Comparison of ENCODE assay signal across 21 mouse cellular contexts in genomic region chr9:54568732-54569131, GRCm38 (mm10). TPM values are rescaled to one million over a fixed set of nuclear protein-coding genes. Genes with fewer than 3 reads are reported as not detected.
DNase-seq lines count a peak whose midpoint lies in the region; ATAC-seq and TF ChIP-seq lines count a peak whose summit lies in the region.
"Had no signal": no experiment of that assay in that cellular context is flagged by ENCODE, and none has a peak within 500 bp of the region (broad histone marks: within the 10 kb centered on the region; RNA-seq: fewer than 3 reads in every experiment).

No protein-coding gene starts in this region.

- no peak for DNase-seq in forebrain, embryonic 11.5 days (ENCODE audit: low spot score)
- no peak for DNase-seq in kidney, postnatal 10 days
- DNase-seq in CH12.LX (ENCODE audit: extremely low read depth) = no peak
- peak; percentile 31 for DNase-seq in brain, adult 2 months (ENCODE audit: low read depth, low spot score)
- no peak for DNase-seq in cerebellum, adult 11-12 months
- DNase-seq: cerebellum, adult 2 months; gastrocnemius, postnatal 36 days; kidney, postnatal 14 days; right cerebral cortex, adult 18-20 months had no signal

- TF ChIP-seq CTCF in CH12.LX (conservative IDR thresholded peaks at IDR 0.05 in 1 of 2, IDR thresholded peaks at IDR 0.05 in 1 of 2; ENCODE audit: low read depth in 2 of 2, low read length in 2 of 2) = no peak

- H3K27ac ChIP-seq in forebrain, embryonic 16.5 days (ENCODE audit: low read length) = no peak overlapping the region
- H3K27ac ChIP-seq in forebrain, embryonic 11.5 days (ENCODE audit: low read depth, low read length) = no peak overlapping the region
- H3K27ac ChIP-seq in kidney, embryonic 16.5 days (ENCODE audit: low read length) = no peak overlapping the region
- no peak overlapping the region for H3K27ac ChIP-seq in CH12.LX (ENCODE audit: insufficient read depth, low read depth)
- H3K27ac ChIP-seq: embryonic facial prominence, embryonic 15.5 days; limb, embryonic 10.5 days; liver, embryonic 15.5 days; macrophage; neural tube, embryonic 15.5 days had no signal

- peak; percentile 62 for ATAC-seq in forebrain, embryonic 16.5 days
- no peak for ATAC-seq in forebrain, embryonic 11.5 days (replicated peaks; ENCODE audit: low FRiP score)
- ATAC-seq in kidney, embryonic 16.5 days (ENCODE audit: low FRiP score, low TSS enrichment) = 0 out of 2 replicates have a peak, but pooled peaks have one; percentile 46
- no peak for ATAC-seq in activated CD4-positive, CD25-positive, alpha-beta regulatory T cell, adult 4 months

- in situ Hi-C loops in CH12.LX (cut with MboI; ENCODE audit: low pct_ligation_motif_present, low pct_unique_long_range_greater_than_20kb, low sequenced_read_pairs) = no loop called here

- no peaks in the 10 kb centered on the region for H3K4me1 ChIP-seq in forebrain, embryonic 16.5 days (replicated peaks; ENCODE audit: control insufficient read depth, insufficient read depth, low read length)
- H3K4me1 ChIP-seq in forebrain, embryonic 11.5 days (replicated peaks; ENCODE audit: control insufficient read depth, insufficient read depth, low read length) = no peaks in the 10 kb centered on the region
- no peaks in the 10 kb centered on the region for H3K4me1 ChIP-seq in kidney, embryonic 16.5 days (ENCODE audit: insufficient read depth, low read length)
- peaks cover 16 to 37% of the 10 kb centered on the region in 2 experiments; a peak in 3 of 4 replicates for H3K4me1 ChIP-seq in CH12.LX (ENCODE audit: control insufficient read depth in 1 of 2, insufficient read depth in 2 of 2)
- H3K4me1 ChIP-seq: neural tube, embryonic 15.5 days had no signal

- dilution Hi-C loops in CH12.LX (cut with MboI; ENCODE audit: extremely low pct_ligation_motif_present, extremely low pct_unique_long_range_greater_than_20kb, low sequenced_read_pairs) = no loop called here

- no peak for TF ChIP-seq RAD21 in CH12.LX (IDR thresholded peaks at IDR 0.05; ENCODE audit: low read depth, low read length)

- H3K27me3 ChIP-seq in forebrain, embryonic 16.5 days (replicated peaks; ENCODE audit: control insufficient read depth, insufficient read depth, low read length) = no peaks in the 10 kb centered on the region
- H3K27me3 ChIP-seq in forebrain, embryonic 11.5 days (ENCODE audit: control insufficient read depth, insufficient read depth, low read length) = no peaks in the 10 kb centered on the region
- no peaks in the 10 kb centered on the region for H3K27me3 ChIP-seq in kidney, embryonic 16.5 days (ENCODE audit: insufficient read depth, low read length)
- no peaks in the 10 kb centered on the region for H3K27me3 ChIP-seq in CH12.LX (replicated peaks)
- H3K27me3 ChIP-seq: embryonic facial prominence, embryonic 15.5 days; liver, embryonic 15.5 days; neural tube, embryonic 15.5 days had no signal

- TF ChIP-seq POLR2A in CH12.LX (IDR thresholded peaks at IDR 0.05; ENCODE audit: low read depth, low read length) = no peak

- no peak overlapping the region for H3K9ac ChIP-seq in forebrain, embryonic 16.5 days (replicated peaks; ENCODE audit: low read depth, low read length)
- H3K9ac ChIP-seq in forebrain, embryonic 11.5 days (ENCODE audit: low read length) = no peak overlapping the region
- H3K9ac ChIP-seq in kidney, embryonic 16.5 days (replicated peaks; ENCODE audit: low read length) = no peak overlapping the region
- H3K9ac ChIP-seq in CH12.LX (ENCODE audit: insufficient read depth, low read depth) = no peak overlapping the region
- H3K9ac ChIP-seq: embryonic facial prominence, embryonic 15.5 days; liver, embryonic 15.5 days; neural tube, embryonic 15.5 days had no signal

- no peaks in the 10 kb centered on the region for H3K79me2 ChIP-seq in CH12.LX (replicated peaks; ENCODE audit: control insufficient read depth, extremely low read depth, insufficient read depth, poor library complexity, severe bottlenecking)

- no peak overlapping the region for H3K4me3 ChIP-seq in forebrain, embryonic 16.5 days (replicated peaks; ENCODE audit: low read length)
- no peak overlapping the region for H3K4me3 ChIP-seq in forebrain, embryonic 11.5 days (ENCODE audit: low read depth, low read length)
- no peak overlapping the region for H3K4me3 ChIP-seq in kidney, embryonic 16.5 days (ENCODE audit: low read length)
- H3K4me3 ChIP-seq in CH12.LX (replicated peaks in 1 of 3; ENCODE audit: low read depth in 2 of 3, low read length in 2 of 3, poor library complexity in 1 of 3) = no peak overlapping the region
- H3K4me3 ChIP-seq: embryonic facial prominence, embryonic 15.5 days; limb, embryonic 10.5 days; liver, embryonic 15.5 days; neural tube, embryonic 15.5 days had no signal

- no peaks in the 10 kb centered on the region for H3K9me3 ChIP-seq in forebrain, embryonic 16.5 days (ENCODE audit: control insufficient read depth, low read length)
- H3K9me3 ChIP-seq in forebrain, embryonic 11.5 days (ENCODE audit: control insufficient read depth, low read length) = no peaks in the 10 kb centered on the region
- H3K9me3 ChIP-seq in kidney, embryonic 16.5 days (ENCODE audit: low read length) = no peaks in the 10 kb centered on the region
- no peaks in the 10 kb centered on the region for H3K9me3 ChIP-seq in CH12.LX (replicated peaks; ENCODE audit: low read length)
- H3K9me3 ChIP-seq: embryonic facial prominence, embryonic 15.5 days; limb, embryonic 10.5 days; liver, embryonic 15.5 days; neural tube, embryonic 15.5 days had no signal

- WGBS in forebrain, embryonic 16.5 days = 35% methylated on average over 2 of the region's 2 CpGs
- 37% methylated on average over 2 of the region's 2 CpGs for WGBS in forebrain, embryonic 11.5 days
- 52% methylated on average over 2 of the region's 2 CpGs for WGBS in kidney, embryonic 16.5 days

- TF ChIP-seq EP300 in CH12.LX (IDR thresholded peaks at IDR 0.05; ENCODE audit: low read length) = no peak

- no peaks in the 10 kb centered on the region for H3K36me3 ChIP-seq in forebrain, embryonic 16.5 days (ENCODE audit: control insufficient read depth, insufficient read depth)
- no peaks in the 10 kb centered on the region for H3K36me3 ChIP-seq in forebrain, embryonic 11.5 days (ENCODE audit: control insufficient read depth, insufficient read depth, low read length)
- H3K36me3 ChIP-seq in kidney, embryonic 16.5 days (ENCODE audit: insufficient read depth, low read length) = no peaks in the 10 kb centered on the region
- no peaks in the 10 kb centered on the region for H3K36me3 ChIP-seq in CH12.LX (replicated peaks in 1 of 2; ENCODE audit: control insufficient read depth in 1 of 2, insufficient read depth in 1 of 2, low read length in 1 of 2)
- H3K36me3 ChIP-seq: embryonic facial prominence, embryonic 15.5 days; limb, embryonic 10.5 days; liver, embryonic 15.5 days; neural tube, embryonic 15.5 days had no signal

- no peak overlapping the region for H3K4me2 ChIP-seq in forebrain, embryonic 16.5 days (ENCODE audit: low read length)
- no peak overlapping the region for H3K4me2 ChIP-seq in forebrain, embryonic 11.5 days (ENCODE audit: low read depth, low read length, severe bottlenecking)
- no peak overlapping the region for H3K4me2 ChIP-seq in kidney, embryonic 16.5 days (replicated peaks; ENCODE audit: low read depth, low read length)
- no peak overlapping the region for H3K4me2 ChIP-seq in CH12.LX (ENCODE audit: insufficient read depth, low read depth, poor library complexity, severe bottlenecking)
- H3K4me2 ChIP-seq: embryonic facial prominence, embryonic 15.5 days; heart, embryonic 11.5 days; liver, embryonic 15.5 days; neural tube, embryonic 15.5 days had no signal

TF ChIP-seq in CH12.LX, 34 proteins besides CTCF, POLR2A, EP300 and RAD21:
- TF ChIP-seq HCFC1 (IDR thresholded peaks at IDR 0.05; ENCODE audit: low read depth, low read length) (peak; percentile 63), NRF1 (IDR thresholded peaks at IDR 0.05; ENCODE audit: low read depth, low read length) (no peak)
TF ChIP-seq in CH12.LX: peak in this region for 1.

RNA-seq across cellular contexts. Expression of gene Cib2, which starts 8.7 kb away (rescaled TPM):
- 36.8 and 40.5 TPM in 2 replicates for polyA plus RNA-seq in forebrain, embryonic 16.5 days (2015; fragmentation: Nextera tagmentation; extraction: Ambion mirVana)
- 15.8 and 15.9 TPM in 2 replicates for polyA plus RNA-seq in forebrain, embryonic 11.5 days (2014; fragmentation: Nextera tagmentation; extraction: Ambion mirVana)
- 15.8 and 15.9 TPM in 2 replicates for polyA plus RNA-seq in kidney, embryonic 16.5 days (2015; fragmentation: Nextera tagmentation; extraction: Ambion mirVana)
- total RNA-seq in CH12.LX (2012; rRNA removed) (2.0 and 2.1 TPM in 2 replicates), CH12.LX (2014; rRNA removed) (3.3 and 3.4 TPM in 2 replicates)
- 2.3 and 3.5 TPM in 2 replicates for polyA plus RNA-seq in CH12.LX (2012; ENCODE audit: insufficient read length, low read depth)
- polyA plus RNA-seq in activated CD4-positive, CD25-positive, alpha-beta regulatory T cell, adult 4 months (2017; shearing (Covaris generic)) = 1 to 10 TPM; 1.1 to 2.1 TPM
- total RNA-seq: hematopoietic stem cell, adult 5-6 weeks had no signal

RNA-seq across cellular contexts. Expression of gene Idh3a, which starts 17.4 kb away (rescaled TPM):
- 151 and 163 TPM in 2 replicates for polyA plus RNA-seq in forebrain, embryonic 16.5 days (2015; fragmentation: Nextera tagmentation; extraction: Ambion mirVana)
- 119 and 123 TPM in 2 replicates for polyA plus RNA-seq in forebrain, embryonic 11.5 days (2014; fragmentation: Nextera tagmentation; extraction: Ambion mirVana)
- polyA plus RNA-seq in kidney, embryonic 16.5 days (2015; fragmentation: Nextera tagmentation; extraction: Ambion mirVana) = 167 and 174 TPM in 2 replicates
- total RNA-seq in CH12.LX (2012; rRNA removed) (102 and 135 TPM in 2 replicates), CH12.LX (2014; rRNA removed) (192 and 198 TPM in 2 replicates)
- 178 and 186 TPM in 2 replicates for polyA plus RNA-seq in CH12.LX (2012; ENCODE audit: insufficient read length, low read depth)
- polyA plus RNA-seq in activated CD4-positive, CD25-positive, alpha-beta regulatory T cell, adult 4 months (2017; shearing (Covaris generic)) = 100 to 1,000 TPM; 155 to 163 TPM

RNA-seq across cellular contexts. Expression of gene Sh2d7, which starts 29.9 kb away (rescaled TPM):
- polyA plus RNA-seq in forebrain, embryonic 16.5 days (2015; fragmentation: Nextera tagmentation; extraction: Ambion mirVana) = 0.16 TPM in 1 of 2 replicates, not detected in the other
- not detected in 2 replicates for polyA plus RNA-seq in forebrain, embryonic 11.5 days (2014; fragmentation: Nextera tagmentation; extraction: Ambion mirVana)
- not detected in 2 replicates for polyA plus RNA-seq in kidney, embryonic 16.5 days (2015; fragmentation: Nextera tagmentation; extraction: Ambion mirVana)
- 0.81 and 0.84 TPM in 2 replicates for total RNA-seq in CH12.LX (2012; rRNA removed)
- total RNA-seq in CH12.LX (2014; rRNA removed) = 0.83 and 0.90 TPM in 2 replicates
- polyA plus RNA-seq in CH12.LX (2012; ENCODE audit: insufficient read length, low read depth) = 0.52 and 0.56 TPM in 2 replicates
- polyA plus RNA-seq in activated CD4-positive, CD25-positive, alpha-beta regulatory T cell, adult 4 months (2017; shearing (Covaris generic)) = not detected
- total RNA-seq: gastrocnemius, postnatal 36 days; hematopoietic stem cell, adult 5-6 weeks; layer of hippocampus, postnatal 25 days had no signal
- polyA plus RNA-seq: cerebellum, adult 2 months; heart, embryonic 11.5 days; limb, embryonic 10.5 days; liver, embryonic 15.5 days; macrophage; neural tube, embryonic 15.5 days; urinary bladder, adult 2 months had no signal

Comparison
In these comparisons a context has a peak if more than half of its experiments do, and no peak if none do; other contexts are left out.
1. ATAC-seq: peak in forebrain, embryonic 16.5 days (single experiment) and kidney, embryonic 16.5 days (single experiment); none in forebrain, embryonic 11.5 days (single experiment) and activated CD4-positive, CD25-positive, alpha-beta regulatory T cell, adult 4 months (single experiment).